Mouse (Mus musculus) CH12.LX (cell line): ENCODE measurements around the gene Phtf2.

ENCODE experiments used
- CHD2 ChIP-seq: IDR thresholded peaks from 2 replicates; pipeline ENCODE4 v1.6.1; 2011; ENCODE audit warnings: low read length, improper control_type of control experiment
- CTCF ChIP-seq, 2 experiments: IDR thresholded peaks in 1 of 2; conservative IDR thresholded peaks in 1 of 2; 2 replicates each; pipeline ENCODE4 v1.5.1; 2011 to 2012; ENCODE audit warnings: low read depth in 2 of 2, low read length in 2 of 2, improper control_type of control experiment in 1 of 2, inconsistent platforms in 1 of 2, mild to moderate bottlenecking in 1 of 2, moderate library complexity in 1 of 2
- KAT2A ChIP-seq: IDR thresholded peaks from 2 replicates; pipeline ENCODE4 v1.6.1; 2012; ENCODE audit warnings: low read length, improper control_type of control experiment, inconsistent platforms; ENCODE audit not compliant: insufficient replicate concordance
- MAX ChIP-seq: IDR thresholded peaks from 2 replicates; pipeline ENCODE4 v1.6.1; 2011; ENCODE audit warnings: low read length, improper control_type of control experiment
- POLR2A ChIP-seq: IDR thresholded peaks from 2 replicates; pipeline ENCODE4 v1.6.1; 2011; ENCODE audit warnings: low read depth, mild to moderate bottlenecking, improper control_type of control experiment, low read length
- USF1 ChIP-seq: IDR thresholded peaks from 2 replicates; pipeline ENCODE4 v1.6.1; 2014; ENCODE audit warnings: low read depth, mild to moderate bottlenecking, inconsistent platforms, low read length, improper control_type of control experiment
- ZC3H11A ChIP-seq: IDR thresholded peaks from 2 replicates; pipeline ENCODE4 v1.6.1; 2012; ENCODE audit warnings: low read depth, mild to moderate bottlenecking, inconsistent platforms, low read length, improper control_type of control experiment

DNA sequence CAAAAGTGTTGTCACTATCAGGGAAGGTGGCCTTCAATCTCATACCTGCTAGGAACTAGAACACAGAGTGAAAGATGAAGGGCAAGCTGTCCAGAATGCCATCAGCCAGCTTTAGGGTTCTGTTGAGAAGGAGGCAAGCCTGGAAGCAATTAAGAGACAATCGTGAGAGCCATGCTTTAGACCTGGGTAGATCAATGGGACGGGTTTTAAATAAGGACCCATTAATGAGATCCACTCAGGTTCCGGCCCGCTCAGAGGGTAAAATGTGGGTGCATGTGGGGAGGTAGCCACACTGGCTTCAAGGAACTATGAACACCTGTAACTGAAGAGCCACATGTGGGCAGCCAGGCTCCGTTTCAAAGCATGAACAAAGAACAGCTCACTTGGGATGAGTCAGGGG is 128.0 kb downstream of the Phtf2 start:
- TF ChIP-seq POLR2A (no peak), ZC3H11A (no peak), MAX (no peak), CHD2 (no peak), CTCF (conservative IDR thresholded peaks at IDR 0.05 in 1 of 2, IDR thresholded peaks at IDR 0.05 in 1 of 2; ENCODE audit: low read depth in 2 of 2, low read length in 2 of 2) (no peak), KAT2A (no peak), USF1 (no peak)
